In genomic region chr6:32364933-32365332, GRCm38 (mm10) we compare ENCODE assay signal across 23 mouse cellular contexts.
DNase-seq lines count a peak whose midpoint lies in the region; ATAC-seq lines count a peak whose summit lies in the region.
"Had no signal": no experiment of that assay in that cellular context is flagged by ENCODE, and none has a peak within 500 bp of the region (broad histone marks: within the 10 kb centered on the region; RNA-seq: fewer than 3 reads in every experiment).

No protein-coding gene starts in this region.

- ATAC-seq in heart, embryonic 15.5 days (replicated peaks; ENCODE audit: insufficient number of reproducible peaks, insufficient read depth, low FRiP score, low read depth), result no peak
- ATAC-seq in limb, embryonic 12.5 days (ENCODE audit: insufficient number of reproducible peaks, insufficient read depth, low FRiP score, low TSS enrichment, low read depth), result no peak
- ATAC-seq: activated CD4-positive, CD25-positive, alpha-beta regulatory T cell, adult 4 months; CD4-positive, CD25-positive, alpha-beta regulatory T cell, adult 4 months; forebrain, embryonic 13.5 days; forebrain, embryonic 15.5 days; Patski had no signal

- no peaks in the 10 kb centered on the region for H3K27me3 ChIP-seq in heart, embryonic 15.5 days
- peaks cover 12% of the 10 kb centered on the region for H3K27me3 ChIP-seq in limb, embryonic 12.5 days
- H3K27me3 ChIP-seq in limb, embryonic 10.5 days (ENCODE audit: low read depth, poor library complexity, severe bottlenecking), result no peaks in the 10 kb centered on the region
- H3K27me3 ChIP-seq: embryonic facial prominence, embryonic 12.5 days; forebrain, embryonic 13.5 days; forebrain, embryonic 15.5 days; Patski had no signal

- H3K4me1 ChIP-seq in heart, embryonic 15.5 days (replicated peaks), result peaks cover 31% of the 10 kb centered on the region
- H3K4me1 ChIP-seq in limb, embryonic 12.5 days (replicated peaks), result peaks cover 68% of the 10 kb centered on the region
- H3K4me1 ChIP-seq in limb, embryonic 10.5 days, result peaks cover 55% of the 10 kb centered on the region

- intact Hi-C loops in heart, postnatal 36 days (cut with DNase I), result loop anchor here (5.0 kb wide), 1 partner anchor 1298 kb away; no protein-coding TSS in a partner anchor

- H3K4me2 ChIP-seq in heart, embryonic 15.5 days, result no peak overlapping the region
- H3K4me2 ChIP-seq in limb, embryonic 12.5 days, result no peak overlapping the region
- H3K4me2 ChIP-seq: embryonic facial prominence, embryonic 12.5 days; forebrain, embryonic 13.5 days; forebrain, embryonic 15.5 days had no signal

- DNase-seq in heart, adult 11 months, result peak; percentile 73
- DNase-seq in heart, postnatal 36 days, result no peak
- no peak for DNase-seq in heart, postnatal 4 days
- no peak for DNase-seq in limb, embryonic 10.5 days (ENCODE audit: low spot score)
- DNase-seq: adrenal gland, adult 8-10 months; adrenal gland, postnatal 14 days; adrenal gland, postnatal 36 days; B cell, adult 2 months; cerebellum, adult 11-12 months; cerebellum, adult 2 months; cerebellum, adult 9-10 months; cerebellum, postnatal 10 days; cerebellum, postnatal 25 days had no signal

- H3K9me3 ChIP-seq in heart, embryonic 15.5 days (replicated peaks), result no peaks in the 10 kb centered on the region
- H3K9me3 ChIP-seq in limb, embryonic 12.5 days, result no peaks in the 10 kb centered on the region
- H3K9me3 ChIP-seq in limb, embryonic 10.5 days (replicated peaks), result no peaks in the 10 kb centered on the region; the same call in 1 of the 2 replicates
- H3K9me3 ChIP-seq: embryonic facial prominence, embryonic 10.5 days; embryonic facial prominence, embryonic 12.5 days; forebrain, embryonic 13.5 days; forebrain, embryonic 15.5 days; G1E had no signal

- WGBS in heart, embryonic 15.5 days, result 56% methylated on average over 5 of the region's 5 CpGs
- 87% methylated on average over 5 of the region's 5 CpGs for WGBS in limb, embryonic 12.5 days
- WGBS in limb, embryonic 10.5 days, result 96% methylated on average over 5 of the region's 5 CpGs

- H3K36me3 ChIP-seq in heart, embryonic 15.5 days, result no peaks in the 10 kb centered on the region
- H3K36me3 ChIP-seq in limb, embryonic 12.5 days, result no peaks in the 10 kb centered on the region
- no peaks in the 10 kb centered on the region for H3K36me3 ChIP-seq in limb, embryonic 10.5 days
- H3K36me3 ChIP-seq: embryonic facial prominence, embryonic 10.5 days; embryonic facial prominence, embryonic 12.5 days; forebrain, embryonic 15.5 days; G1E had no signal

- peak overlapping the region; percentile 21; the same call in 1 of the 2 replicates for H3K27ac ChIP-seq in heart, embryonic 15.5 days
- 0 out of 2 replicates have a peak overlapping the region, but pooled peaks have one; percentile 32 for H3K27ac ChIP-seq in limb, embryonic 12.5 days
- no peak overlapping the region for H3K27ac ChIP-seq in limb, embryonic 10.5 days
- H3K27ac ChIP-seq: embryonic facial prominence, embryonic 10.5 days; embryonic facial prominence, embryonic 12.5 days; forebrain, embryonic 13.5 days; forebrain, embryonic 15.5 days had no signal

- no peak overlapping the region for H3K9ac ChIP-seq in heart, embryonic 15.5 days
- H3K9ac ChIP-seq in limb, embryonic 12.5 days (replicated peaks), result no peak overlapping the region
- H3K9ac ChIP-seq: embryonic facial prominence, embryonic 12.5 days; forebrain, embryonic 13.5 days; forebrain, embryonic 15.5 days had no signal

- H3K4me3 ChIP-seq in heart, embryonic 15.5 days, result no peak overlapping the region
- no peak overlapping the region for H3K4me3 ChIP-seq in limb, embryonic 12.5 days (replicated peaks)
- no peak overlapping the region for H3K4me3 ChIP-seq in limb, embryonic 10.5 days
- H3K4me3 ChIP-seq: embryonic facial prominence, embryonic 10.5 days; embryonic facial prominence, embryonic 12.5 days; forebrain, embryonic 13.5 days; forebrain, embryonic 15.5 days had no signal
